Mouse (Mus musculus): ENCODE data around the gene Zbtb16. TPM values are rescaled to one million over a fixed set of nuclear protein-coding genes. Genes with fewer than 3 reads are reported as not detected.

Zbtb16 gene
- total and polyA plus RNA-seq, 3 experiments = 0.34 to 3.0 (median 0.90) TPM

GRCm38 (mm10) chr9:48712985-48713765, 122.8 kb downstream of the Zbtb16 start:
- dilution Hi-C loops (cut with MboI; ENCODE audit: extremely low pct_ligation_motif_present, extremely low pct_unique_long_range_greater_than_20kb, low sequenced_read_pairs) = no loop called here
- no peak overlapping the region for H3K9ac ChIP-seq (ENCODE audit: insufficient read depth, low read depth)
- H3K27ac ChIP-seq (ENCODE audit: insufficient read depth, low read depth) = no peak overlapping the region

GRCm38 (mm10) chr9:48711826-48712225, 124.2 kb downstream of the Zbtb16 start:
- H3K9ac ChIP-seq (ENCODE audit: insufficient read depth, low read depth) = no peak overlapping the region
- in situ Hi-C loops (cut with MboI; ENCODE audit: low pct_ligation_motif_present, low pct_unique_long_range_greater_than_20kb, low sequenced_read_pairs) (no loop called here), dilution Hi-C loops (cut with MboI; ENCODE audit: extremely low pct_ligation_motif_present, extremely low pct_unique_long_range_greater_than_20kb, low sequenced_read_pairs) (no loop called here)
- no peak overlapping the region for H3K4me3 ChIP-seq (replicated peaks in 1 of 3; ENCODE audit: low read depth in 2 of 3, low read length in 2 of 3, poor library complexity in 1 of 3)
- no peak overlapping the region for H3K27ac ChIP-seq (ENCODE audit: insufficient read depth, low read depth)
- H3K27me3 ChIP-seq (replicated peaks) = no peaks in the 10 kb centered on the region
- TF ChIP-seq MAX (IDR thresholded peaks at IDR 0.05; ENCODE audit: low read length) = no peak
- TF ChIP-seq CHD1 (IDR thresholded peaks at IDR 0.05; ENCODE audit: low read depth, low read length) = no peak
- no peak for TF ChIP-seq CTCF (conservative IDR thresholded peaks at IDR 0.05 in 1 of 2, IDR thresholded peaks at IDR 0.05 in 1 of 2; ENCODE audit: low read depth in 2 of 2, low read length in 2 of 2)
- TF ChIP-seq ELF1 (IDR thresholded peaks at IDR 0.05; ENCODE audit: low read depth, low read length) = no peak
- TF ChIP-seq NRF1 (IDR thresholded peaks at IDR 0.05; ENCODE audit: low read depth, low read length) = no peak
- TF ChIP-seq E2F4 (IDR thresholded peaks at IDR 0.05; ENCODE audit: insufficient replicate concordance, low read depth, low read length) = no peak
- TF ChIP-seq ZNF384 (IDR thresholded peaks at IDR 0.05; ENCODE audit: low read depth, low read length) = peak; percentile 73
- no peak for TF ChIP-seq ZKSCAN1 (IDR thresholded peaks at IDR 0.05; ENCODE audit: borderline replicate concordance, low read depth, low read length)
- H3K9me3 ChIP-seq (replicated peaks; ENCODE audit: low read length) = peaks cover 2% of the 10 kb centered on the region
- H3K4me2 ChIP-seq (ENCODE audit: insufficient read depth, low read depth, poor library complexity, severe bottlenecking) = no peak overlapping the region
- no peak for DNase-seq (ENCODE audit: extremely low read depth)
- H3K79me2 ChIP-seq (replicated peaks; ENCODE audit: control insufficient read depth, extremely low read depth, insufficient read depth, poor library complexity, severe bottlenecking) = no peaks in the 10 kb centered on the region
- H3K36me3 ChIP-seq (replicated peaks in 1 of 2; ENCODE audit: control insufficient read depth in 1 of 2, insufficient read depth in 1 of 2, low read length in 1 of 2) = peaks cover 3 to 4% of the 10 kb centered on the region in 2 experiments
- peaks cover 6 to 67% of the 10 kb centered on the region in 2 experiments for H3K4me1 ChIP-seq (ENCODE audit: control insufficient read depth in 1 of 2, insufficient read depth in 2 of 2)

More at GRCm38 (mm10) chr9:48712985-48713765, 122.8 kb downstream of the Zbtb16 start:
- TF ChIP-seq POLR2AphosphoS2 (IDR thresholded peaks at IDR 0.05; ENCODE audit: low read depth, low read length) (no peak), TBP (conservative IDR thresholded peaks at IDR 0.05; ENCODE audit: low read depth, low read length) (no peak), HCFC1 (IDR thresholded peaks at IDR 0.05; ENCODE audit: low read depth, low read length) (no peak), JUN (IDR thresholded peaks at IDR 0.05; ENCODE audit: insufficient read depth, low read depth, low read length) (no peak), POLR2A (IDR thresholded peaks at IDR 0.05; ENCODE audit: low read depth, low read length) (no peak), USF2 (conservative IDR thresholded peaks at IDR 0.05; ENCODE audit: low read depth, low read length) (no peak), SIN3A (IDR thresholded peaks at IDR 0.05; ENCODE audit: low read length) (no peak), USF1 (IDR thresholded peaks at IDR 0.05; ENCODE audit: low read depth, low read length) (no peak), MAX (IDR thresholded peaks at IDR 0.05; ENCODE audit: low read length) (no peak), E2F4 (IDR thresholded peaks at IDR 0.05; ENCODE audit: insufficient replicate concordance, low read depth, low read length) (no peak), JUND (conservative IDR thresholded peaks at IDR 0.05; ENCODE audit: low read depth, low read length) (no peak), MAFK (IDR thresholded peaks at IDR 0.05; ENCODE audit: insufficient replicate concordance, low read length) (no peak), ZNF384 (IDR thresholded peaks at IDR 0.05; ENCODE audit: low read depth, low read length) (no peak), ZC3H11A (IDR thresholded peaks at IDR 0.05; ENCODE audit: low read depth, low read length) (no peak), BHLHE40 (IDR thresholded peaks at IDR 0.05; ENCODE audit: low read depth, low read length) (no peak), UBTF (IDR thresholded peaks at IDR 0.05; ENCODE audit: low read depth, low read length) (no peak)
- in situ Hi-C loops (cut with MboI; ENCODE audit: low pct_ligation_motif_present, low pct_unique_long_range_greater_than_20kb, low sequenced_read_pairs) = no loop called here
- Histone ChIP-seq H3K4me1 (ENCODE audit: control insufficient read depth in 1 of 2, insufficient read depth in 2 of 2) (peaks cover 10 to 67% of the 10 kb centered on the region in 2 experiments), H3K9me3 (replicated peaks; ENCODE audit: low read length) (peaks cover 2% of the 10 kb centered on the region), H3K4me2 (ENCODE audit: insufficient read depth, low read depth, poor library complexity, severe bottlenecking) (no peak overlapping the region), H3K4me3 (replicated peaks in 1 of 3; ENCODE audit: low read depth in 2 of 3, low read length in 2 of 3, poor library complexity in 1 of 3) (no peak overlapping the region), H3K27me3 (replicated peaks) (no peaks in the 10 kb centered on the region), H3K36me3 (replicated peaks in 1 of 2; ENCODE audit: control insufficient read depth in 1 of 2, insufficient read depth in 1 of 2, low read length in 1 of 2) (peaks cover 6 to 7% of the 10 kb centered on the region in 2 experiments), H3K79me2 (replicated peaks; ENCODE audit: control insufficient read depth, extremely low read depth, insufficient read depth, poor library complexity, severe bottlenecking) (no peaks in the 10 kb centered on the region)
- no peak for DNase-seq (ENCODE audit: extremely low read depth)
